Mouse (Mus musculus) retina, adult 2 months (tissue): Measurements from ENCODE around the gene Dgat2.

Experiments used
- DNase-seq: peaks from one replicate; pipeline ENCODE4 v3.0.0-alpha.2; 2012; ENCODE audit warnings: low read depth, low spot score

Dgat2 gene

GRCm38 (mm10) chr7:99182432-99183172, at the start of gene Dgat2:
TSS of gene Dgat2 (minus strand) at chr7:99182719.
- peak; percentile 85 for DNase-seq

GRCm38 (mm10) chr7:99230061-99230747, 47.7 kb upstream of the Dgat2 start:
- no peak for DNase-seq

- DNase-seq = peak; percentile 16
These were observed 46.9 kb upstream of the Dgat2 start for GRCm38 (mm10) chr7:99229411-99229810.

- no peak for DNase-seq
These were observed 46.3 kb upstream of the Dgat2 start for GRCm38 (mm10) chr7:99228825-99229224.

GRCm38 (mm10) chr7:99227267-99227666, 44.7 kb upstream of the Dgat2 start:
- DNase-seq = no peak

- no peak for DNase-seq
These were observed 44.1 kb upstream of the Dgat2 start for GRCm38 (mm10) chr7:99226662-99227061.

- no peak for DNase-seq
These were observed 42.9 kb upstream of the Dgat2 start for GRCm38 (mm10) chr7:99225421-99225820.

- DNase-seq = no peak
These were observed 42.2 kb upstream of the Dgat2 start for GRCm38 (mm10) chr7:99224648-99225190.

- DNase-seq = no peak
These were observed 41.7 kb upstream of the Dgat2 start for GRCm38 (mm10) chr7:99224225-99224624.

- DNase-seq = no peak
These were observed 35.0 kb upstream of the Dgat2 start for GRCm38 (mm10) chr7:99217338-99218074.

- no peak for DNase-seq
These were observed 32.9 kb upstream of the Dgat2 start for GRCm38 (mm10) chr7:99215347-99215855.

GRCm38 (mm10) chr7:99214621-99215185, 32.2 kb upstream of the Dgat2 start:
- no peak for DNase-seq

- DNase-seq = no peak
These were observed 31.2 kb upstream of the Dgat2 start for GRCm38 (mm10) chr7:99213686-99214085.

GRCm38 (mm10) chr7:99213056-99213455, 30.5 kb upstream of the Dgat2 start:
- no peak for DNase-seq

GRCm38 (mm10) chr7:99208704-99209103, 26.2 kb upstream of the Dgat2 start:
- no peak for DNase-seq

GRCm38 (mm10) chr7:99206364-99206763, 23.8 kb upstream of the Dgat2 start:
- no peak for DNase-seq

- no peak for DNase-seq
These were observed 19.6 kb upstream of the Dgat2 start for GRCm38 (mm10) chr7:99202163-99202562.

- DNase-seq = no peak
These were observed 17.8 kb upstream of the Dgat2 start for GRCm38 (mm10) chr7:99200290-99200689.

GRCm38 (mm10) chr7:99199451-99200175, 17.1 kb upstream of the Dgat2 start:
- no peak for DNase-seq

GRCm38 (mm10) chr7:99198811-99199210, 16.3 kb upstream of the Dgat2 start:
- DNase-seq = no peak

GRCm38 (mm10) chr7:99194511-99194910, 12.0 kb upstream of the Dgat2 start:
- no peak for DNase-seq
